Mouse (Mus musculus) erythroblast, embryonic 14.5 days (primary cell): ENCODE measurements around the gene Higd1a.

Source experiments
- GATA1 ChIP-seq: IDR thresholded peaks from 2 replicates; pipeline ENCODE4 v1.6.1; 2012; ENCODE audit warnings: low read length, inconsistent platforms, mixed read lengths
- TAL1 ChIP-seq: IDR thresholded peaks from 3 replicates; pipeline ENCODE4 v1.6.1; 2012; ENCODE audit warnings: low read length, inconsistent platforms, mixed read lengths

- TF ChIP-seq TAL1 (no peak), GATA1 (no peak)
Observed at GRCm38 (mm10) chr9:121904319-121904718, 46.2 kb upstream of the Higd1a start.
